Mouse (Mus musculus): ENCODE measurements around the gene Rnf151. TPM values are rescaled to one million over a fixed set of nuclear protein-coding genes. Genes with fewer than 3 reads are reported as not detected.
"Not testable (repeated sequence)": the region's sequence is repeated elsewhere in the genome, so short reads cannot be mapped to it uniquely, and the experiment has no call there.

Gene Rnf151
- polyA plus RNA-seq, 1 experiment: not detected

DNA sequence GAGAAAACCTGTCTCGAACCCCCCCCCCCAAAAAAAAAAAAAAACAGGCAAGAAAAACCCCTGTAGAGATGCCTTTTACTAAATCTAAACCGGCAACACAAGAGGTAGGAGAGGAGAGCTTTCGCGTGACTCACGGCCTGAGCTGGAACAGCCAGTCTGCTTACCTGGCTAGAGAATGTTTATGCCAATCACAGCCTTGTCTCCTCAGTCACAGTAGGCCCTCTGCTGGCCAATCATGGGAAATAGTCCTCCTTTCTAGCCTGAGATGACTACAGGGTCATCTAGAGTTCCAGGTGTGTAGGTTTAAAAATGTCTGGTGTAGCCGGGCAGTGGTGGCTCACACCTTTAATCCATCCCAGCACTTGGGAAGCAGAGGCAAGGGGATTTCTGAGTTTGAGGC lies 50.4 kb downstream of the Rnf151 start:
- TF ChIP-seq POLR2A (IDR thresholded peaks at IDR 0.05; ENCODE audit: insufficient read depth, low read depth, low read length): no peak
- TF ChIP-seq CTCF (IDR thresholded peaks at IDR 0.05; ENCODE audit: insufficient read depth, low read depth, low read length): no peak
- no peak overlapping the region for H3K27ac ChIP-seq (ENCODE audit: insufficient read depth, low read depth, low read length)
- peaks cover 11% of the 10 kb centered on the region for H3K4me1 ChIP-seq (ENCODE audit: control insufficient read depth, insufficient read depth, low read length)
- no peak overlapping the region for H3K4me3 ChIP-seq (ENCODE audit: insufficient read depth, low read depth, low read length)
- 31% methylated on average over 6 of the region's 6 CpGs for WGBS

DNA sequence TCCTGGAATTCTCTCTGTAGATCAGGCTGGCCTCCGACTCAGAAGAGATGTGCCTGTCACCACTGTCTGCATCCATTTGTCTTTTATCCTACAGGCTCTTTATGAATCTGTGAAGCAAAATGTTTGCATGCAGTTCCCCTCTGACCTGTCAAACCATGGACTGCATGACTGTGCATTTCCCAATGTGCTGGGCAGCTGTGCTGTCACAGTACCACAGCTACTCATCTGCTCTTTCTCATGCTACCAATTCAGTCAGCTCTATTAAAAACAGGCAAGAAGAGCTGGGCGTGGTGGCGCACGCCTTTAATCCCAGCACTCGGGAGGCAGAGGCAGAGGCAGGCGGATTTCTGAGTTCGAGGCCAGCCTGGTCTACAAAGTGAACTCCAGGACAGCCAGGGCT lies 50.9 kb downstream of the Rnf151 start:
- not testable (repeated sequence) for H3K4me1 ChIP-seq (ENCODE audit: control insufficient read depth, insufficient read depth, low read length); H3K4me3 ChIP-seq (ENCODE audit: insufficient read depth, low read depth, low read length); H3K27ac ChIP-seq (ENCODE audit: insufficient read depth, low read depth, low read length)
- 70% methylated on average over 7 of the region's 7 CpGs for WGBS

Other genes with a start within 250 kb of the Rnf151 start
- not detected in 2 replicates for gene E4f1, start 247.8 kb downstream of the Rnf151 start, polyA plus RNA-seq (2012; ENCODE audit: insufficient read depth, insufficient read length, low replicate concordance, missing spikeins)
- not detected in 2 replicates for gene Pgp, start 247.7 kb downstream of the Rnf151 start, polyA plus RNA-seq (2012; ENCODE audit: insufficient read depth, insufficient read length, low replicate concordance, missing spikeins)
- gene Bricd5, start 244.2 kb downstream of the Rnf151 start, polyA plus RNA-seq (2012; ENCODE audit: insufficient read depth, insufficient read length, low replicate concordance, missing spikeins): not detected in 2 replicates
- gene Mlst8, start 239.0 kb downstream of the Rnf151 start, polyA plus RNA-seq (2012; ENCODE audit: insufficient read depth, insufficient read length, low replicate concordance, missing spikeins): not detected in 2 replicates
- gene Caskin1, start 229.5 kb downstream of the Rnf151 start, polyA plus RNA-seq (2012; ENCODE audit: insufficient read depth, insufficient read length, low replicate concordance, missing spikeins): not detected in 2 replicates
- gene Traf7, start 190.1 kb downstream of the Rnf151 start, polyA plus RNA-seq (2012; ENCODE audit: insufficient read depth, insufficient read length, low replicate concordance, missing spikeins): not detected in 2 replicates
- not detected in 2 replicates for gene Rab26, start 183.9 kb downstream of the Rnf151 start, polyA plus RNA-seq (2012; ENCODE audit: insufficient read depth, insufficient read length, low replicate concordance, missing spikeins)
- not detected in 2 replicates for gene Pkd1, start 168.2 kb downstream of the Rnf151 start, polyA plus RNA-seq (2012; ENCODE audit: insufficient read depth, insufficient read length, low replicate concordance, missing spikeins)
- gene Tsc2, start 85.4 kb downstream of the Rnf151 start, polyA plus RNA-seq (2012; ENCODE audit: insufficient read depth, insufficient read length, low replicate concordance, missing spikeins): 286 TPM in 1 of 2 replicates, not detected in the other
- not detected in 2 replicates for gene Nthl1, start 85.4 kb downstream of the Rnf151 start, polyA plus RNA-seq (2012; ENCODE audit: insufficient read depth, insufficient read length, low replicate concordance, missing spikeins)
- not detected in 2 replicates for gene Slc9a3r2, start 67.7 kb downstream of the Rnf151 start, polyA plus RNA-seq (2012; ENCODE audit: insufficient read depth, insufficient read length, low replicate concordance, missing spikeins)
- gene Npw, start 59.6 kb downstream of the Rnf151 start, polyA plus RNA-seq (2012; ENCODE audit: insufficient read depth, insufficient read length, low replicate concordance, missing spikeins): not detected in 2 replicates
- gene Zfp598, start 48.4 kb downstream of the Rnf151 start, polyA plus RNA-seq (2012; ENCODE audit: insufficient read depth, insufficient read length, low replicate concordance, missing spikeins): not detected in 2 replicates
- not detected in 2 replicates for gene Syngr3, start 28.1 kb downstream of the Rnf151 start, polyA plus RNA-seq (2012; ENCODE audit: insufficient read depth, insufficient read length, low replicate concordance, missing spikeins)
- gene Gfer, start 21.9 kb downstream of the Rnf151 start, polyA plus RNA-seq (2012; ENCODE audit: insufficient read depth, insufficient read length, low replicate concordance, missing spikeins): not detected in 2 replicates
- not detected in 2 replicates for gene Noxo1, start 21.8 kb downstream of the Rnf151 start, polyA plus RNA-seq (2012; ENCODE audit: insufficient read depth, insufficient read length, low replicate concordance, missing spikeins)
- gene Tbl3, start 10.4 kb downstream of the Rnf151 start, polyA plus RNA-seq (2012; ENCODE audit: insufficient read depth, insufficient read length, low replicate concordance, missing spikeins): not detected in 2 replicates
- gene Rps2, start 53 bp upstream of the Rnf151 start, polyA plus RNA-seq (2012; ENCODE audit: insufficient read depth, insufficient read length, low replicate concordance, missing spikeins): not detected in 2 replicates
- not detected in 2 replicates for gene Ndufb10, start 6.4 kb upstream of the Rnf151 start, polyA plus RNA-seq (2012; ENCODE audit: insufficient read depth, insufficient read length, low replicate concordance, missing spikeins)
- not detected in 2 replicates for gene Rpl3l, start 9.8 kb upstream of the Rnf151 start, polyA plus RNA-seq (2012; ENCODE audit: insufficient read depth, insufficient read length, low replicate concordance, missing spikeins)
- gene Msrb1, start 18.6 kb upstream of the Rnf151 start, polyA plus RNA-seq (2012; ENCODE audit: insufficient read depth, insufficient read length, low replicate concordance, missing spikeins): not detected in 2 replicates
- not detected in 2 replicates for gene Hs3st6, start 34.9 kb upstream of the Rnf151 start, polyA plus RNA-seq (2012; ENCODE audit: insufficient read depth, insufficient read length, low replicate concordance, missing spikeins)
- gene Meiob, start 86.2 kb upstream of the Rnf151 start, polyA plus RNA-seq (2012; ENCODE audit: insufficient read depth, insufficient read length, low replicate concordance, missing spikeins): not detected in 2 replicates
- gene Hagh, start 122.1 kb upstream of the Rnf151 start, polyA plus RNA-seq (2012; ENCODE audit: insufficient read depth, insufficient read length, low replicate concordance, missing spikeins): not detected in 2 replicates
- gene Fahd1, start 132.3 kb upstream of the Rnf151 start, polyA plus RNA-seq (2012; ENCODE audit: insufficient read depth, insufficient read length, low replicate concordance, missing spikeins): not detected in 2 replicates
- not detected in 2 replicates for gene Igfals, start 147.9 kb upstream of the Rnf151 start, polyA plus RNA-seq (2012; ENCODE audit: insufficient read depth, insufficient read length, low replicate concordance, missing spikeins)
- not detected in 2 replicates for gene Nubp2, start 168.3 kb upstream of the Rnf151 start, polyA plus RNA-seq (2012; ENCODE audit: insufficient read depth, insufficient read length, low replicate concordance, missing spikeins)
- gene Spsb3, start 168.6 kb upstream of the Rnf151 start, polyA plus RNA-seq (2012; ENCODE audit: insufficient read depth, insufficient read length, low replicate concordance, missing spikeins): not detected in 2 replicates
- not detected in 2 replicates for gene Eme2, start 177.0 kb upstream of the Rnf151 start, polyA plus RNA-seq (2012; ENCODE audit: insufficient read depth, insufficient read length, low replicate concordance, missing spikeins)
- gene Mrps34, start 177.1 kb upstream of the Rnf151 start, polyA plus RNA-seq (2012; ENCODE audit: insufficient read depth, insufficient read length, low replicate concordance, missing spikeins): not detected in 2 replicates
- gene Nme3, start 178.4 kb upstream of the Rnf151 start, polyA plus RNA-seq (2012; ENCODE audit: insufficient read depth, insufficient read length, low replicate concordance, missing spikeins): not detected in 2 replicates
- gene Mapk8ip3, start 218.9 kb upstream of the Rnf151 start, polyA plus RNA-seq (2012; ENCODE audit: insufficient read depth, insufficient read length, low replicate concordance, missing spikeins): 307 TPM in 1 of 2 replicates, not detected in the other
- not detected in 2 replicates for gene Jpt2, start 242.6 kb upstream of the Rnf151 start, polyA plus RNA-seq (2012; ENCODE audit: insufficient read depth, insufficient read length, low replicate concordance, missing spikeins)